Mouse (Mus musculus): ENCODE measurements around the gene Cnksr3.

DNA sequence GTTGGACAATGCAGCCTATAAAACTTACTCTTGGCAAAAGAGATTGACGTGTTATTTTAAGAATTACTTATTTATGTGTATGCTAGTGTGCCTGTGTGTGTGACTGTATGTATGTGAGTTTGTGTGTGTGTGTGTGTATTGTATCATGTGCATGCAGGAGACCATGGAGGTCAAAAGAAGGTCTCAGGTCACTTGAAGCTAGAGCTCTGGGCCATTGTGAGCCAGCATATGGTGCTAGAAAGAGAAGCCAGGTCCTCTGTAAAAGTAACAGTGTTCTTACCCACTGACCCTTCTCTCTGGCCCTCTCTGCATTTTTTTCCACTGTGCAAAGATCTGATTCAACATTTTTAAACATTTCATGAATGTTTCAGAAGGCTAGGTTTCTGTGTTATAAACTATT, 134.1 kb downstream of the Cnksr3 start:
- TF ChIP-seq POLR2A (IDR thresholded peaks at IDR 0.05; ENCODE audit: low read depth, low read length) (no peak), CTCF (conservative IDR thresholded peaks at IDR 0.05; ENCODE audit: insufficient read depth, insufficient read length, low read depth, low read length) (no peak)

Data from kidney, adult 2 months (tissue).